Mouse (Mus musculus) neural tube, embryonic 15.5 days (tissue): Measurements from ENCODE around the gene Gm21988. TPM values are rescaled to one million over a fixed set of nuclear protein-coding genes. Genes with fewer than 3 reads are reported as not detected.

Source experiments
- ATAC-seq: fragments of 200-750 bp; cut with Nextera tagmentation; 2 replicates; pipeline ENCODE4 v1.8.0; 2017; ENCODE audit warnings: mild to moderate bottlenecking, moderate TSS enrichment, moderate library complexity; ENCODE audit not compliant: low FRiP score
- H3K27ac ChIP-seq: fragments of 300-500 bp; sonication (generic); replicated peaks from 2 replicates; pipeline ENCODE4 v1.5.1; 2015; ENCODE audit warnings: mild to moderate bottlenecking, inconsistent platforms
- H3K27me3 ChIP-seq: fragments of 300-500 bp; sonication (generic); replicated peaks from 2 replicates; pipeline ENCODE4 v1.6.1; 2015; ENCODE audit warnings: inconsistent platforms
- H3K36me3 ChIP-seq: fragments of 300-500 bp; sonication (generic); 2 replicates; pipeline ENCODE4 v1.6.1; 2015; ENCODE audit warnings: inconsistent platforms
- H3K4me1 ChIP-seq: fragments of 300-500 bp; sonication (generic); 2 replicates; pipeline ENCODE4 v1.6.1; 2015; ENCODE audit warnings: inconsistent platforms
- H3K4me2 ChIP-seq: fragments of 300-500 bp; sonication (generic); 2 replicates; pipeline ENCODE4 v1.6.1; 2015; ENCODE audit warnings: inconsistent platforms, mild to moderate bottlenecking, moderate library complexity
- H3K4me3 ChIP-seq: fragments of 300-500 bp; sonication (generic); replicated peaks from 2 replicates; pipeline ENCODE4 v1.5.1; 2015; ENCODE audit warnings: mild to moderate bottlenecking, inconsistent platforms
- H3K9ac ChIP-seq: fragments of 300-500 bp; sonication (generic); replicated peaks from 2 replicates; pipeline ENCODE4 v1.6.1; 2015; ENCODE audit warnings: mild to moderate bottlenecking, inconsistent platforms
- H3K9me3 ChIP-seq: fragments of 300-500 bp; sonication (generic); replicated peaks from 2 replicates; pipeline ENCODE4 v1.6.1; 2016; ENCODE audit warnings: inconsistent platforms
- WGBS: fragments of 180-500 bp; shearing (Covaris S2); methylation state at CpG from one replicate; pipeline ENCODE4 v1.1.7; 2015; ENCODE audit warnings: mixed read lengths; 5-methylcytosine and 5-hydroxymethylcytosine counted together
- microRNA counts: library from miRNA; unstranded; fragments of <30 nt; microRNA quantifications from one replicate; lab custom pipeline; 2016
- microRNA-seq: library from miRNA; unstranded; fragments of <30 nt; microRNA quantifications from one replicate; pipeline ENCODE4, GENCODE M21; 2017
- polyA plus RNA-seq: library from polyadenylated mRNA; unstranded; fragments of >200 nt; fragmentation: Nextera tagmentation; extraction: Ambion mirVana; gene quantifications from 2 replicates; pipeline ENCODE4 v1.2.1, GENCODE M21; 2015

Gm21988 gene
- polyA plus RNA-seq, 1 experiment from 2014 or later = 16.0 TPM

- Histone ChIP-seq H3K4me1 (peaks cover 4% of the 10 kb centered on the region; the same call in 1 of the 2 replicates), H3K27ac (no peak overlapping the region), H3K4me2 (no peak overlapping the region), H3K36me3 (no peaks in the 10 kb centered on the region), H3K9ac (no peak overlapping the region), H3K9me3 (no peaks in the 10 kb centered on the region), H3K27me3 (no peaks in the 10 kb centered on the region), H3K4me3 (no peak overlapping the region)
- no peak for ATAC-seq
- 85% methylated on average over 3 of the region's 3 CpGs for WGBS
Measured at GRCm38 (mm10) chr11:70198332-70198731, 41.3 kb downstream of the Gm21988 start.

DNA sequence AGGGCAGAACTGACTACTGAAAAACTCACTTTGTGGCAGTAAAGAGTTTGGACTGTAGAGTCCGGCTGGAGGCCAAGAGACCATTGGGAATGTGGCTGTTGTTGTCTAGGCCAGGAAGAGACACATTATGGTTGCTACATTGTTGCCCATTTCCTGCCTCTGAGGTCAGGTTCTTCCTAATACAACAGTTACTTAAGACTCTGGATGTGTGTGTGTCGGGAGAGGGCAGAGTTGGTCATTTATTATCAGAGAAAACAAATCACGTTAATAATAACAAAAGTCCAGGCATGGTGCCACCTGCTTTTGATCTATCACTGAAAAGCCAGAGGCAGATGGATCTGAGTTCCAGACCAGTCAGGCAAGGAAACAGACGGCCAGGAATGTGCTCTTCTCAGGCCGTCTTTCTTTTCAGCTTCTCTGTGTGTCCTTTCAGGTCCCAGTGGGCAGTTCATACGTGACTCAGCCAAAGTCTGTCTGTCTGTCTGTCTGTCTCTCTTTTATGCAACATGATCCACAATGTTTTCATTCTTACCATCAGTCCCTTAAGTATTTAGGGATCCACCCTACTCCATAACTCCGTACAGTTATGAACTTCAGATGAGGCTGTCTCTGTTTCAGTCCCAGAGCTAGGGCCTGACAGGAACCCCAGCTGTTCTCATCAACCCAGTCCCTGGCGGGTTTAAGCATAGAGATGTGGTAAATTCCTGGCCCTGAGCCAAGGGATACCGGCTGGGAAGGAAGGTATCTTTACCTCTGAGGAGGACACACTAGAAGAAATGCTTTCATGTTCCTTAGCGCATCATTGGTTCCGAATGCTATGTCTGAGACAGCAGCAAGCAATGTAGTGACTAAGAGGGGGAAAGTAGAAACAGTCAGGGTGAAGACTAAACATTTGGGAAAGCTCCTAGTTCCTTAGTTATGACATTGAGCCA is 46.0 kb downstream of the Gm21988 start:
- Histone ChIP-seq H3K27me3 (no peaks in the 10 kb centered on the region), H3K4me1 (no peaks in the 10 kb centered on the region), H3K4me3 (no peak overlapping the region), H3K9ac (no peak overlapping the region), H3K36me3 (no peaks in the 10 kb centered on the region), H3K4me2 (no peak overlapping the region), H3K9me3 (no peaks in the 10 kb centered on the region), H3K27ac (no peak overlapping the region)
- 62% methylated on average over 11 of the region's 11 CpGs for WGBS
- no peak for ATAC-seq

GRCm38 (mm10) chr11:70192157-70192556 is 47.5 kb downstream of the Gm21988 start:
- no peaks in the 10 kb centered on the region for H3K9me3 ChIP-seq
- H3K36me3 ChIP-seq = no peaks in the 10 kb centered on the region
- H3K4me2 ChIP-seq = no peak overlapping the region
- H3K4me3 ChIP-seq = no peak overlapping the region
- H3K27me3 ChIP-seq = no peaks in the 10 kb centered on the region
- no peak for ATAC-seq
- no peak overlapping the region for H3K9ac ChIP-seq
- H3K4me1 ChIP-seq = no peaks in the 10 kb centered on the region
- no peak overlapping the region for H3K27ac ChIP-seq
- 83% methylated on average over 4 of the region's 4 CpGs for WGBS

DNA sequence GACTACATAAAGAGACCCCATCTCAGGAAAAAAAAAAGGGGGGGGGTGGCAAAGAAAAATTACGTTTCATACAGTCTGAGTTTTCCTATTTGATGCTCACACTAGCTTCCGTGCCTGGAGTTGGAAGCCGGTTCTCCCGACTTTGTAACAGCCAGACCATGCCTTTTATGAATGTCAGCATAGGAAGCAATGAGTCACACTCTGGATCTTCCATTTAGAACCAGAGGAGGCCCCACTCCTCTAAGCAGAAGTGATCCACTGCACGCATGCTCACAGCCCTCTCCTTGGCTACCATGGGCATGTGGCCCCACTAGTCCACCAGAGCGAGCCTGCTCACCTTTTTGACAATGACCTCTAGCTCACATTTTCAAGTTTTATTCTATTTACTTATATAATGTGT is 48.4 kb downstream of the Gm21988 start:
- Histone ChIP-seq H3K4me3 (no peak overlapping the region), H3K27me3 (no peaks in the 10 kb centered on the region), H3K9ac (no peak overlapping the region), H3K4me1 (no peaks in the 10 kb centered on the region), H3K9me3 (no peaks in the 10 kb centered on the region), H3K36me3 (no peaks in the 10 kb centered on the region), H3K27ac (no peak overlapping the region), H3K4me2 (no peak overlapping the region)
- no peak for ATAC-seq
- WGBS = 90% methylated on average over 6 of the region's 6 CpGs

DNA sequence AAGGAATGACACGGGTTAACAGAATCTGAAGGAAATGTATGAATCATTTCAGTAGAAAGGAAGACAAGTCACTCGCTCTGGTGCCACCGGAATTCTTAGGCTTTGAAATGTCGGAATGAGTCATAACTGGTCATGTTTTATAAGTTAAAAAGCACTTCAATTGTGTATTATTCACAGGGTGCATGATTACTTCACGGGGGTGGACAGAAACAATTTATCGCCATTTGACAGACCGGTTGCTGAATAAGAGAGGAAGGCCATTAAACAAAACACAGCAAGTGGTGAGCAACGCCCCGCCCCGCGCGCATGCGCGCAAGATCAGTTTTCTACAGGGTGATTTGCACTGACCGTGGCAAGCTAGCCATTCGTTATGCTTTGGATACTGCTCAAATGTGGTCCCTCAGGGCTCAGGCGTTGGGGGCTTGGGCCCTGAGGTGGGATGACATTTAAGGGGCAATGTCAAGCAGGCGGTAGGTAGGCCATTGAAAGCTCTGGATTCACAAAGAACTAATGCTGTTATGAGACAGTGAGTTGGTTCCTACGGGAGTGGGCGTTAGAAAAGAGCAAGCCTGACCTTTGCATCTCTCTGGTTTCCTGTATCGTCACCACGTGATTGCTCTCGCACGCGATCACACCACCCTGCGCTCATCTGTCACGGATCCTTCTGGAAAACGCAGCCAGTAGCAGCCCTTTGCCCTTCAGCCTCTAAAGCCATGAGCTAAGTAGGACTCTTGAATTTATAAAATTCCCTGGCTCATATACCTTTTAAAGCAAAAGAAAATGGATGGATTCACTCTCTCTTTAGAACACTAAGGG is 50.1 kb downstream of the Gm21988 start:
- Histone ChIP-seq H3K27me3 (no peaks in the 10 kb centered on the region), H3K4me1 (no peaks in the 10 kb centered on the region), H3K9me3 (no peaks in the 10 kb centered on the region), H3K4me2 (no peak overlapping the region), H3K27ac (no peak overlapping the region), H3K36me3 (no peaks in the 10 kb centered on the region), H3K9ac (no peak overlapping the region), H3K4me3 (no peak overlapping the region)
- 71% methylated on average over 28 of the region's 28 CpGs for WGBS
- no peak for ATAC-seq

MicroRNAs encoded within 50 kb of the gene (microRNA counts, 519-probe panel; counts per million panel counts)
- microRNA mmu-miR-195 (lab: Ali Mortazavi, UCI) (529 counts per million, percentile 1 among the panel's probes with 10 or more counts), microRNA mmu-miR-497 (lab: Ali Mortazavi, UCI) (1,748 counts per million, percentile 29 among the panel's probes with 10 or more counts)

Small RNA genes within 50 kb of the gene (microRNA-seq; reads per million reads assigned to microRNA genes)
- gene Mir195a (209 reads per million, percentile 63 among the genes with 10 or more reads in this experiment), gene Mir497 (not detected), gene Mir497b (not detected)

Other genes with a start within 250 kb of the Gm21988 start
- 549 and 565 TPM in 2 replicates for gene Gabarap, start 248.7 kb downstream of the Gm21988 start, polyA plus RNA-seq
- gene Phf23, start 244.1 kb downstream of the Gm21988 start, polyA plus RNA-seq = 53.5 and 57.8 TPM in 2 replicates
- 22.6 and 25.1 TPM in 2 replicates for gene Dvl2, start 239.2 kb downstream of the Gm21988 start, polyA plus RNA-seq
- 61.7 and 65.7 TPM in 2 replicates for gene Acadvl, start 224.4 kb downstream of the Gm21988 start, polyA plus RNA-seq
- 20.1 and 24.7 TPM in 2 replicates for gene Dlg4, start 222.9 kb downstream of the Gm21988 start, polyA plus RNA-seq
- gene Asgr1, start 185.7 kb downstream of the Gm21988 start, polyA plus RNA-seq = 1.7 and 2.1 TPM in 2 replicates
- 0.18 TPM in 1 of 2 replicates, not detected in the other for gene Asgr2, start 147.2 kb downstream of the Gm21988 start, polyA plus RNA-seq
- gene Mgl2, start 109.5 kb downstream of the Gm21988 start, polyA plus RNA-seq = 0.38 and 0.55 TPM in 2 replicates
- gene Clec10a, start 83.6 kb downstream of the Gm21988 start, polyA plus RNA-seq = 0.37 and 1.1 TPM in 2 replicates
- gene Slc16a11, start 27.1 kb downstream of the Gm21988 start, polyA plus RNA-seq = 6.3 and 7.3 TPM in 2 replicates
- gene Slc16a13, start 18.8 kb downstream of the Gm21988 start, polyA plus RNA-seq = 12.4 and 14.3 TPM in 2 replicates
- gene Bcl6b, start 10.0 kb downstream of the Gm21988 start, polyA plus RNA-seq = 5.2 and 6.6 TPM in 2 replicates
- 153 and 167 TPM in 2 replicates for gene 0610010K14Rik, start 1.9 kb downstream of the Gm21988 start, polyA plus RNA-seq
- 384 and 458 TPM in 2 replicates for gene Rnasek, start within 50 bp of the Gm21988 start, polyA plus RNA-seq
- gene Alox12, start 15.5 kb upstream of the Gm21988 start, polyA plus RNA-seq = 2.1 and 2.7 TPM in 2 replicates
- 5.9 TPM in 1 of 2 replicates, not detected in the other for gene Alox12e, start 82.8 kb upstream of the Gm21988 start, polyA plus RNA-seq
- 1.2 TPM in 1 of 2 replicates, not detected in the other for gene Alox15, start 112.2 kb upstream of the Gm21988 start, polyA plus RNA-seq
- 29.7 and 33.0 TPM in 2 replicates for gene Pelp1, start 170.2 kb upstream of the Gm21988 start, polyA plus RNA-seq
- 53.6 and 59.7 TPM in 2 replicates for gene Arrb2, start 192.8 kb upstream of the Gm21988 start, polyA plus RNA-seq
- 44.4 and 45.0 TPM in 2 replicates for gene Med11, start 212.1 kb upstream of the Gm21988 start, polyA plus RNA-seq
- gene Zmynd15, start 219.6 kb upstream of the Gm21988 start, polyA plus RNA-seq = 0.60 and 1.0 TPM in 2 replicates
- gene Cxcl16, start 220.2 kb upstream of the Gm21988 start, polyA plus RNA-seq = 7.4 and 8.5 TPM in 2 replicates